Mouse (Mus musculus): Measurements from ENCODE around the gene Ercc8.

Gene Ercc8

DNA sequence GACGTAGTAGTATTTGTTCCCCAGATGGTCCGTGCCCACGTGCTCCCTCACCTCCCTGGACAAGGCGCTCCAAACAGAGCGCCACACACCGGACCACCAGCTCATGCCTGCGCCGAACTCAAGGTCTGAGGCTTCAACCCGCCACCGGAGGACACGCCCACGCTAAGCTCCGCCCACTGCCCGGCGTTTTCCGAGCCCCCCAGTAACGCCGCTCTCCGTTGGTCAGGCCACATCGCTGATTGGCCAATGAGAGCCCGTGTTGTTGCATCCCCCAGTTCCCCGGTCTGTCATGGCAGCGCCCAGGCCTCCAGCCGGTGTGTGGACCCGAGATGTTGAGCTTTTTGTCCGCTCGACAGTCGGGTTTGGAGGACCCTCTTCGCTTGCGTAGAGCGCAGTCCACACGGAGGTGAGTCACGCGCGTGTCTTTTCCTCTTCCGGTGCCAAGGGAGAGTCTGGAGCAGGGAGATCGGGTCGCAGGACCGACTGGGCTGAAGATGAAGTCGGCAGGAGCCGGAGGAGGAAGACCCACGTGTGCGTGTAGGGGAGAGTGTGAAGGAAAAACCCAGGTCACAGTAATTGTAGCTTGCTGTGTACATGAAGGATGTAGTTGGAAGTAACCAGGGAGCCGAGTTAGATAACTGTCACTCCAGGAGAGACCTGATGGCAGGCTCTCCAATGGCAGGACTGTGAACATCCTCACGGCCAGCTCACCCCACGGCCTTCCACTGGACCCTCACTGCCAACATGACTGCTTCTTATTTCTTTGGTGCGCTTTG, at the start of gene Ercc8, which contains the start of gene Ndufaf2:
TSS of gene Ercc8 (plus strand) at position 267 of the 776 bp plus-strand sequence.
TSS of gene Ndufaf2 (minus strand) at position 159 of the 776 bp plus-strand sequence.
- peak; percentile 99 for DNase-seq (ENCODE audit: low spot score)

GRCm38 (mm10) chr13:108110929-108111328, 47.6 kb upstream of the Ercc8 start:
- no peak for DNase-seq (ENCODE audit: low spot score)

DNA sequence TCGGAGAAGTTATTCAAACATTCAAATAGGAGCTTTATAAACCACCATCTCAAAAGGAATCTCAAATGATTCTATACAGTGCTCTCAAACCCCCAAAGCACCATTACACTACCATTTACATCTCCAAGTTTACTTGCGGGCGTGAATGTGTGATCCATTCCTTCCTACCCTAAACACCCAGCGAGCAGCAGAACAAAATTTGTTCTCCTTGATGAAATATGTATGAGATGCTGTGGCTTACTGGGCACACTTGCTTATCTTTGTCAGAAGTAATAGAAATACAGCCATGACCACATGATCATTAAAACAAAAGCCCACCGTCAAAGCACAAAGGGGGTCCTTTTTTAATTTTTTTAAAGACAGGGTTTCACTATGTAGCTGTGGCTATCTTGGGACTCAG, 45.0 kb upstream of the Ercc8 start:
- DNase-seq (ENCODE audit: low spot score), result no peak

DNA sequence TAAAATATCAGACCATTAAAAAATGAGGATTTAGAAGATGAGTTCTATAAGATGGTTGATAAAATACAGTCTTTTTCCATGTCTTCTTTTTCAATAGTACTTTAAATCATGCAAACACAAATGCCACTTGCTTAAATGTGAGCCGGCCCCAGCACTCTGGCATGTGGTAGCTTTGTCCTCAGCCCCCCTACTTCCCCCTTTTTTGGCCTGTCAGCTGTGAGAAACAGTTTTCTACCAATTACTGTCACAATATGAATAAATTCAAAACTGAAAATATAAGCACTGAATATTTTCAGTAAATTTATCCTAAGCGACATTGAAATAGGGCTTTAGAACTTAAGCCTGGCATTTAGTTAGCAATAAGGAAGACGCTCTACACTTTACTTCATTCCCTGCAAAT, 44.3 kb upstream of the Ercc8 start:
- no peak for DNase-seq (ENCODE audit: low spot score)

- DNase-seq (ENCODE audit: low spot score), result no peak
Measured at GRCm38 (mm10) chr13:108117654-108118053, 40.9 kb upstream of the Ercc8 start.

- DNase-seq (ENCODE audit: low spot score), result no peak
Measured at GRCm38 (mm10) chr13:108118188-108118587, 40.3 kb upstream of the Ercc8 start.

DNA sequence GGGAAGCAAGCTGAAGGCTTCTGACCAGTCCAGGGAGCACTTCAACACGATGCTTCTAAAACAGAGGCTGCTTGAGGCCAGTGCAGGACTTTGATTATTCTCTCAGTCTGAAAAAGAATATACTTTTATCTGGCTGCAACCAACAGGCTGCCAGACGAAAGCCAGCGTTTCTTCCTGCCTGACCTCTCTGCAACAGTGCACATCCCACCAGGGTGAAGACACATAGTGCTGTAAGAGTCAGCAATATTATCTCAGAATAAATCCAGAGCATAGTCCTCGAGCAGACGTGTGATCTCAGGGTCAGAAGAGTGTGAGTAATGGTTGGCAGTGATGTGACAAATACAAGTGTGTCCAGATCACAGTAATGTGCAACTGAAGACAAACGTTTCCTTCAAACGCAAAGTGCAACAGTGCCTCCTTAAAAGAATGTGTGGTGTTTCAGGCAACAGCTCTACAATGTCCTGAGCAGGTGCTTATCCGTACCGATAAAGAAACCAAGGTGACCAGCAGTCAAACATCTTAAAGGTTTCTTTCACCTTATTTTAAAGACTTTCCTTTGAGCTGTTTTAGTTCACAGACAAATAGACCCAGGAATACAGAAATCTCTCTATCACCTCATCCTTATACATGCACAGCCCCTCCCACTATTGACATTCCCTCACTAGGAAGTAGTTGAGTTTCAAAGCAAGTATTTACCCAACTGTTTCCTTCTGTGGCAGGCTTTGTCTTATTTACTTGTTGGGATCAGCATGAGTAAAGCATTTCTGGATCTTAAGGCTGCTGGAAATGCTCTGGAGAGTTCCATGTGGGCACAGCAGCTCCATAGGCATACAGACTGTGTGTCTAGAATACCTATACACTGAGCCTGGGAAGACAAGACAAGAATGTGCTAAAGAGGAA, 38.9 kb upstream of the Ercc8 start:
- DNase-seq (ENCODE audit: low spot score), result no peak

DNA sequence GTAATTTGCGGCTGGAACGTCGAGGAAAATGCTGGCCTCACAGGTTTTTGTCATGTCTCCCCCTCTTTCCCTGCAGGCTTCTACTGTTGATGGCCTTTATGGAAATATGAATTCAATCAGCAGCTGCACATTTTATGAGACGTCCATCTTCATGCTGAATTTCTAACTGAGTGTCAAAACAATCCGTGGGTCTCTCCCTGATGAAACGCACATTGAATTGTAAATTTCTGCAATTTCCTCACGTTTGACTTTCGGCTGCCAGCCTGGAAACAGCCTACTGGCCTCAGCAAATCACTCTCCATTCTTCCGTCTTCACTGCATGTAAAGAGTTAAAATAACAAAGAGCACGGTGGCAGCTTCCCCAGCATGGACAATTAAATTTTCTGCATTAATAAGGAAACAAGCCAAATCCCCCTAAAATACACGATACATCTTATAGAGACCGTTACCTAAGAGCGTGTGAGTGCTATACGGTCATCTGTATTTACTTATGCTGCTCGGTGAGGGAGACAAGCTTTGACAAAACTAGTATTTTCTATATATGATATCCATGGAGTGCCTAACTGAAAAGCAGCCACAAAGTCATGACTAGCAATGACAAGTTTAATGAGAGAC, 35.3 kb upstream of the Ercc8 start:
- no peak for DNase-seq (ENCODE audit: low spot score)

DNA sequence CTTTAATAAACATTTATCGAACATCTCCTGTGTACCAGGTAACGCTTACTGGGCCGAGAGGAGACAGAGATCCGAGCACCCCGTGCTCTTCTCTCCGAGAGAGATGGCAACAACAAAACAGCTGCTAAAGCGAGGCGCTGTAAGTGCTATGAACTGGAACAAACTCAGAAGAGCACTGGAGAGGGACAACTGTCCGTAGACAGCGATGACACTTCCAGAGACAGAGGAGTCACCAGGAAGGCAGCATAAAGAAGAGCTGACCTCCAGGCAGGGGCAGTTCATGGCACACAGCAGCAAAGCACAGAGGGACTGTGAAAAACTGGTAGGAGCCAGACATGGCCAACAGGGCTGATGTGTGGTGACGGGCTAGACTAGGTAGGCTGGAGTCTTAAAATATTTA, 34.4 kb upstream of the Ercc8 start:
- DNase-seq (ENCODE audit: low spot score), result no peak

DNA sequence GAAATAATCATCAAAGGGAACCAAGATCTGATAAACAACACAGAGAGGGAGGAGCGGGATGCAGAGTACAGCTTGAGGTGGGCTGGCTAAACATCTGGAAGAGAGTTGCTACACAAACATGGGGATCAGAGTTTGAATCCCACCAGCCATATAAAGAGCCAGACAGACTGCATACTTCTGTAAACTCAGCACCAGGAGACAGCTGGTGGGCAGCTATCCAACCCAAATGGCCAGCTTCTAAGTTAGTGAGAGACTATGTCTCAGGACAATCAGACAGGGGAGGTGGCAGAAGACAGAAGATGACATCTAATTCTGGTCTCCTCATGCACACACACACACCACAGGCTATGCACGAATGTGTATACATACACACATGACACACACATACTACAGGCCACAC, 32.3 kb upstream of the Ercc8 start:
- no peak for DNase-seq (ENCODE audit: low spot score)

GRCm38 (mm10) chr13:108127130-108127529, 31.4 kb upstream of the Ercc8 start:
- no peak for DNase-seq (ENCODE audit: low spot score)

GRCm38 (mm10) chr13:108127883-108128282, 30.6 kb upstream of the Ercc8 start:
- no peak for DNase-seq (ENCODE audit: low spot score)

DNA sequence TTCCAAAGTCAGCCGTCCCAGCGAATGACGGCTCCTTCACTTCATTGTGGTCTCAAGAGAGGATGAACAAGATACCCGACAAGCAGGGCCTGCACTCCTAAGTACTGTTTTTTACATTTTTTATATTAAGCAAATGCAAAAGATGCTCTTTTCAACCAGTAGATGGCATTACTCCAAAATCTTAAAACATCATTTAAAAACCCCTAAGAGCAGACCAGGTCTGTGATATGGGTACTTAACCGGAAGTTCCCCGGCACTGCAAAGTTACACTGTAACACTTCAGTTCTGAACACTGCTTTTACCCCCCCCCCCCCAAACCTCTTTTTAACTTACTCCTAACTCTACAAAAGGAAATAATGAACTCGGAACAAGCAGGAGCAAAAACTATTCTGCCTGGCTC, 29.5 kb upstream of the Ercc8 start:
- DNase-seq (ENCODE audit: low spot score), result no peak

GRCm38 (mm10) chr13:108130737-108131136, 27.8 kb upstream of the Ercc8 start:
- no peak for DNase-seq (ENCODE audit: low spot score)

DNA sequence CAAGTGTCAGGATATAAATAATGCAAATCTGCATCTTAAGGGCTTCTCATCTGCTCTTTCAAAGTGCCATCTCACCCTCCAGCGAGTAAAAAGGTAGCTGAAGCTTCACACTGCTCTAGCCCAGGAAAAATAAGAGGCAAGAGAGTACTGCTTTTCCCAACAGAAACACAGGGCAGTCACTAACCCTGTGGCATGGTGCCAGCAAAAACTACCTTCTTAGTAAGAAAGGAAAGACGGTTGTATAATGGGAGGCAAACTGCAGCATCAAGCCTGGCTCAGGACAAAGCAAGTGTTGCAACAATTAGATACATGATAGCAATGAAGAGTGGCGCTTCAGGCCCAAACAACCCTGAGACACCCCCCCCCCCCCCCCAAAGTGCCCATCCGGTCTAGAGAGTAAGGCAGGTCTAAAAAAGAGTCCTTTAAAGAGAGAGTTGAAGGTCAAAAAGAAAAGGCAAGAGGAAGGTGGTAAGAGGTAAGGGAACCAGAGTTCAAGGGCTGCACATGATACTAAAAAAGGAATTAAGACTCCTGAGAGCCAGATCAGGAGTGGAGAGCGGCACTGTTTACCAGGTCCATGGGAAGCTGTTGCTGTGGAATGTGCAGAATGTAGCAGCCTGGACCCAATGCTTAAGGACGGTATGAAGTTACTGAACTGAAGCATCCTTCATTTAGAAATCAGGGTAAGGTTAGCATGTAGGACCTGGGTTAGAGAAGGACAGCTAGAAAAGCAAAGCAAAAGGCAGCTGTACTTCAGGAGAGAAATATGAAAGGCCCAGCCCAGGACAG, 26.3 kb upstream of the Ercc8 start:
- DNase-seq (ENCODE audit: low spot score), result no peak

DNA sequence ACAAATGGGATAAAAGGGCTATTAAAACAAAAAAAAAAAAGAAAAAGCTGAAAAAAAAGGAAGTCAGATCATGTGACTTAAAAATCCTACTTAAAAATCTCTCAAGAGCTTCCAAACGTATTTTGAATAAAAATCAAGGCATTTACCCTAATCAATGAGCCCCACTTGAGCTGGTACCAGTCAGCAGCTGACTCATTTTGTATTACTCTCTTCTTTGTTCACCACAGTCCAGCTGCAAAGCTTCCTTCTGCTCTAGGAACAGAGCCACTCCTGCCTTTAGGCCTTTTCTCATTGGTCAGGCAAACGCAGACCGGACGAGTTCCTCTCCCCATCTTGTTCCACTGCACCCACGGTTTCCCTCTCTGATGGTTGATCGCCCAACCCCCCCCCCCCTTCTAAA, 22.9 kb upstream of the Ercc8 start:
- no peak for DNase-seq (ENCODE audit: low spot score)

- DNase-seq (ENCODE audit: low spot score), result no peak
Measured at GRCm38 (mm10) chr13:108138403-108138977, 20.0 kb upstream of the Ercc8 start.

- no peak for DNase-seq (ENCODE audit: low spot score)
Measured at GRCm38 (mm10) chr13:108144086-108144485, 14.4 kb upstream of the Ercc8 start.

DNA sequence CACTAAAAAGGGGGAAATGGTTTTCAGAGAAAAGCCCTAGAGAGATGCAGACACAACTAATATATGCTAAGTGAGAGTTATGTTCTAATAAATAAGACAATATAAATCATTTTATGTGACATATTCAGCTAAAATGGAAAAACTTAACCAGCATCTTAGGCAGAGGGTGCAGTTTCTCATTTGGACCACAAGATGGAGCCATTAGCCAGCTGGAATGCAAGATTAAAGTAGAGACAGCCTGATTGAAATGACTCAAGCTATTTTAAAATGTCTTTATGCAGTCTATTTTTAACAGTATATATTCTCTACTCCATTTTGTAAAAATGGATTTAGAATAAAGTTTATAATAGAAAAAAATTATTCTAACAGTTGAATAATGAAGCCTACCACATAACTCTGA, 6.7 kb upstream of the Ercc8 start:
- DNase-seq (ENCODE audit: low spot score), result no peak

GRCm38 (mm10) chr13:108152650-108153372, 5.7 kb upstream of the Ercc8 start:
- peak; percentile 74 for DNase-seq (ENCODE audit: low spot score)

GRCm38 (mm10) chr13:108157156-108157555, 1.4 kb upstream of the Ercc8 start:
- no peak for DNase-seq (ENCODE audit: low spot score)
